Mouse (Mus musculus) lung, postnatal 4 days (tissue): Measurements from ENCODE around the gene A1bg.

ENCODE experiments used
- DNase-seq, 2 experiments: peaks; one replicate each; pipeline ENCODE4 v3.0.0; 2021

Gene A1bg

DNA sequence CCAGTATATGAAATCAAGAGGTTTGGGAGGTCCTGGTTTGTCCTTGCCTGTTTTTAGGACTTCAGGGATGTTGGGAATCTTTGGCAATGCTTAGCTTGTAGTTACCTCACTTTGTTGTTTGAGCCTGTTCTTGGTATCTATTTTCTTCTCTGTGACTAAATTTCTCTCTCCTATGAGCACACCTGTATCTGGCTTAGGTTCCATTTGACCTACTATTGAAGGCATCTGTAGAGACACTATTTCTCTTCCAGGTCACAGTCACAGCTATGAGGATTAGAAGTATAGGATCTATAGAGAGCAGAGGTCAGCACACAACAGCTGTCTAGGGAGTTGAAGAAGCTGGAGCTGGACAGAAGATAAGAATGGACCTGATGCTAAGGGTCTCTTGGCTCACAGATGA is at the start of gene A1bg:
TSS of gene A1bg (minus strand) at position 101 of the 400 bp plus-strand sequence.
- no peak for DNase-seq

DNA sequence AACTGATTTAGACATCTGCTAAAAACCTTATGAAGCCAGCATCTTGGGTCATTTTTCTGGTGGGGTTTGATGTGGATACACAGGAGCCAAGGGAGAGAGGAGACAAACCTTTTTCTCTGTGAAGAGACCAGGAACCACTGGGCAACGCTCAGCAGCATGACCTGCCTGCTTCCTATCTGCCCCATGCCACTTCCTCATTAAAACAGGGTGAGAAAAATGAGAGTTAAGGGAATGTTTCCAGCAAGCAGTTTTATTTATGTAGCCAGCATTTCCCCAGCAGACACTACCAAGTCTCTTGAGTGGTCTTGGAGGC is 45.7 kb upstream of the A1bg start:
- DNase-seq: no peak

DNA sequence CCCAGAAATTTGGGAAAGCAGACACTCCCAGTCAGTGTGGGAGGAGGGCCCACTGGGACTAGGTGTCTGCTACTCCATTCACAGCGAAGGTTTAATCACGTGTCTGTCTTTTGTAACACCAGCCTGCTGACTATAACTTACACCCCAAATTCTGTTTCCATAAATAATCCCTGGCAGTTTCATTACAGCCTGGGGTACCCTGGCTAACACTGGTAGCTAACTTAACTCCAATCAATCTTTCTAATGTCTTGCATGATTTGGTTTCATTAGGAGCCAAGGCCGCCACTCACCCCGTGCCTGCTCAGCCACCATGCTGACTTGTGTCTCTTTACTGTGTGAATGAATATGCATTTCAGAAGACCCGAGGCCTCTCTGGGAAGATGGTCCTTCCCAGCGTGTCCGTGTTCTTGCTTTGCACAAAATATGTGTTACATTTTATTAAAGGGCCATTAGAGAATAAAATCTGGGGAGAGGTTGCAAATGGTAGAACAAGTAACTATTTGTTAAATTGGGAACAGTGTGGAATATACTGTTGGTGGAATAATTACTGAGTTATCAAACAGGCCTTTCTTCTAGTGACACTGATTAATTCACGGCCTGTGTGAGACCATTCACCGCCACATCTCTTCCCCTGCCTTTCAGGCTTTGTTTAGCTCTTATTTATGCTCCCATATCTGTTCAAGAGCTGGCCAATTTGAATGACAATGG is 45.2 kb upstream of the A1bg start:
- DNase-seq: no peak

DNA sequence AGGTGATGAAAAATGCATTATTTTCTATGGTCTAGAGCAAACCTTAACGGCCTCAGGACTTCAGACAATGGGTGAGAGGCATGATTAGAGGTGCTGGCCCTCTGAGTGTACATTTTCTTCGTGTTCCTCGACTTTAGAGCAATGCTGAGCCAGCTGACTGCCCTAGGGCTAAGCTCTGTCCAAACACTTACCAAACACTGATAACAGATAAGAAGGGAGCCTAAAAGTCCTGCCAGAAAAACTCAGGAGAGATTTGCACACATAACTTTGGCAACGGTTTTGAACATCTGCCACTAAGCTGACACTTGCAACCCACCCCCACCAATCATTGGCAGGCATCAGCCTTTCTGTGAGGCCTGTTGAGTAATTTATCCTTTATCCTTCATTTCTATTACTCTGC is 2.9 kb upstream of the A1bg start:
- DNase-seq: no peak

DNA sequence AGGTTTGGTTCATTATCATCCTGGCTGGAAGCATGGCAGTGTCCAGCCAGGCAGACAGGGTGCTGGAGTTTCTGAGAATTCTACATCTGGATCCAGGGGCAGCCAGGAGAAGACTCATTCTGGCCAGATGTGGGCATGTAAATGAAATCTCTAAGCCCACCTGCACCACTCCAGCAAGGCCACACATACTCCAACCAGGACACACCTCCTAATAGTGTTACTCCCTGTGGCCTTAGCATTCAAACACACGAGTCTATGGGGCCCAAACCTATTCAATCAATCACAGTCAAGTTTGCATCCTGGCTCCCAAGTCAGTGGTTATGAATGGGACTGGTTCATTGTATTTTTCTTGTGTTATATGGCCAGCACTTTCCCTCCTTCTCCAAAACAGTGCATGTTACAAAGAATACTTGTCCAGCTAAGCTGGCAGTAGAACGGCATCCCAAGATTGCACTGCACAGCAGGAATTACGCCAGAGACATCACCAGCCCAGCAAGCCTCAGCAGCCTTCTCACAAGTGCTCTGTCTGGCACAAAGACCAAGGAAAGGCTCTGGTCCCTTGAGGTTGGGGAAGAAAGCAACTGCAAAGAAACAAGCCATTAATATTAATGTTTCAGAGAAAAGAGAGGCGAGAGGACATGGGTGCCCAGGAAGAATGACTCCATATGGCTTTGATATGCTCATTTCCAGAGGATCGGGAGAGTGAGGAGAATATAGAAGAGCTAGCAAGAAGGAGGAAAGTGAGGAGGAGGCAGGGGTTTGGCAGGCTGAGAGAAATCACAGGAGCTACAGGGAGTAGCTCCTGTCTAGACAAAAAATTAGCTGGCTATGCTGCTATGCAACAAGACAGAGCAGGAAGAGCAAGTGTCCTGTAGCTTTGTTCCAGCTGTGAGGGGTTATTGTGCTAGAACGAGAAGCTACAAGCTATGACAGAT is 18.8 kb downstream of the A1bg start:
- no peak for DNase-seq

DNA sequence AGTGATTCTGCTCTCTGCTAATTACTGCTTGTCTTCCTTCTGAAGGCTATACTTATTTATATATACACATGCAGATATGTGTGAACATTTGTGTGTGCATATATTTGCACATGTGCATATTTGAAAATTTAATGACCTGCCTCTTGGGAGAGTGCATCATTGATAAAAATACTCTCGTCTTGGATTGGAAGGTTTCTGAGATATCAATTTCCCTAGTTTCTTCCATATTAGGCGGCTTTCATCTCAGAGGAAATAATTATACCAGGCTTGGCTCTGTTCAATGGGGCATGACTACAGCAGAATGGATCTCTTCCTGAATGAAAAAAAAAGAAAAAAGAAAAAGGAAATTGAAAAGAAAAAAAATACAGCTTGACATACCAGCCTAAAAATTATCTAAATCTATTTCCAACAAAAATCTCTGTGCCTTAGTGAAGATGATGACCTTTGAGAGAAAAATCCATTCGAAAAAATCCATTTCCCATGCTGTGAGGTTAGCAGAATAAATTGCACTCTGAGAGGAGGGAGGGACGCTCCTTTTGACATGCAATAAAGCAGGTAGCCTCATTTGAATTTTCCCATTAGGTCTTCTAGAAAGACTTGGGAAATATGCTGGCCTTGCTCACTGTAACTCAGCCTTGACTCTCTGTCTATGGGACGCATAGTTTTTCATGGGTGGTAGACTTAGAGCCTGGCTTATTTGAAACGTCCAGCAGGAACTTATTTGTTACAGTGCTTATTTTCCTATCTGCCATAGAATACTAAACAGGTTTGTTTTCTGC is 24.4 kb downstream of the A1bg start:
- DNase-seq: no peak

DNA sequence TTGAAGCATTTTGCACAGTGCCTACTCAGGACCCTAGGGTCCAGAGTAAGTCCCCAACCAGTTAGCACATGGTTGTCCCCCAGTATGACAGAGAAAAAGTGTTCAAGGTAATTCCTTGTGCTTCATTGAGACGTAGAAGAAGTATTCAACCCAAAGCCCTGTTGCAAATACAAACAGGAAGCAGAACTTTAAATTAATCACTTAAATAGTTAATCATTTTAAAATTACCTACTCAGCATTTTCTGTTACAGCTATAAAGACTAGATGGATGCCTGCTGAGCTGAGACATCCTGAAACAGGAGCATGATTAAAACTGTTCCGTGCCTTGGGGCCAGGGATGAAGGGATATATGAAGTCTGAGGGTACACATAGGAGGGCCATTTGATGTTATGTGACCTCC is 26.8 kb downstream of the A1bg start:
- DNase-seq: no peak

DNA sequence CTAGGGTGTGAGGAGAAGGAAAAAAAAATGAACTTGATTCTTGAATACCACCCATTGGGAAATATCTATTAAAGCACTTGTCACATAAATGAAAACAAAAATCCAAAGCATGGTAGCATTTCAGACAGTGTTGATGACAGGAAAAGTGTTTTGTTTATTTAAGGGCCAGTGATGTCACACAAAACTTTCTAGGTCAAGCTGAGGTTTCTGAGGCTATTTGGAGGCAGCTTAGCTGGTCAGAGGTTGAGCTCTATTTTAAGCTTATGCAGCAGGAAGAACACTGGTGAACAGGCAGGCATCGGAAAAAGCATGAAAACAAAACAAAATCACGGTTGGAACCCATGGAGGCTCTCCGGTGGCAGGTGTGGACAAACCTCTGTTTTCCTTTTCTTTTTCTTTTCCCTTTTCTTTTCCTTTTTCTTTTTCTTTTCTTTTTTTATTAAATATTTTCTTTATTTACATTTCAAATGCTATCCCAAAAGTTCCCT is 29.8 kb downstream of the A1bg start:
- DNase-seq: no peak

DNA sequence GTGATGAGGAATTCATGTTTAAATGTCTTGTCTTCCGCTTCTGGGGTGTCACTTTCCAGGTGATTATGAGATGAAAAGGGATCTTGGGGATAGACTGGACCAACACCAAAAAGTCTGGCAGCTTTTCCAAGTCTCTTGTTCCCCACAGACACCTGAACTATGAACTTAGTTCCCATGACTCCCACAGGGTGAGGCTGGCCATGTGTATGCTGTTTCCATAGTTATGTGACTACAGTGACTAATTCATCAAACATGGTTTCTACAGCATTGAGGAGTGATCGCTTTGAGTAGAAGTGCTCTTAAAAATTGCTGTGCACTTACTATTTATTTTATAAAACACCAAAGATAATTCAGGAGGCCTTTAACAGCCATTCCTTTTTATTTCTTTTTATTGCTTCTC is 34.1 kb downstream of the A1bg start:
- DNase-seq: no peak

DNA sequence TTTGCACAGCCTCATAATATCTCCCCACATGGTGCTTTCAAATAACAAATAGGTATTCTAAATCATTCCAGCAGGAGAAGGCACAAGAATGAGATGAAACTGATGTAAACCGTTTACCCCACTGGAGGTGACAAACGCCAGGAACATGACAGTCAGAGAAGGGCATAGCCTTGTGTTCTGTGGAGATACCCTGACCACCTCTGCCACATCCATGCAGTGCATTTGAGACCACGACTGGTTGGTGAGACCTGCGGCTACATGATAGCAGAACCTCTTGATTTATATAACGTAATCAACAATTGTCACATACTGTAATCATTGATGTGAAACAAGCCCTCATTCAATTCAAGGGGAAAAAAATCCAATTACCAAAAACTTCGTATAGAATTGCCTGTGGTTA is 47.1 kb downstream of the A1bg start:
- DNase-seq: no peak

DNA sequence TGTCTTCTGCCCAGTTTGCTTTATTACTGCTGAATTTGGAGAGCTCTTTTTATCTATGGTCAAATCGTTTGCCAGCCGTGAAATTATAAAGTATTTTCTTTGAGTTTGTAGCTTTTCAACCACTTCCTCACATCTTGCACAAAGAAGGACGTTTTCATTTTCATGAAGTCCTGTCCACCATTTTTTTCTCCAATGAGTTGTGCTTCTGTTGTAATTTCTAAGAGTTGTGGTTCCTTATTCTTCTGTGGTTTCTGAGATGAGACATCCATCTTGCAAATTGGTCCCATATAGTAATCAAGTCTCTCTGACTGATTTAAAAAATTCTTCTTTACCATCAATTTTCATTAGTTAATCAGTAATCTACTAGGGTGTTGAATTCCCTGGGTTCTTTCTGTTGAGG is 60.4 kb downstream of the A1bg start:
- DNase-seq: no peak

DNA sequence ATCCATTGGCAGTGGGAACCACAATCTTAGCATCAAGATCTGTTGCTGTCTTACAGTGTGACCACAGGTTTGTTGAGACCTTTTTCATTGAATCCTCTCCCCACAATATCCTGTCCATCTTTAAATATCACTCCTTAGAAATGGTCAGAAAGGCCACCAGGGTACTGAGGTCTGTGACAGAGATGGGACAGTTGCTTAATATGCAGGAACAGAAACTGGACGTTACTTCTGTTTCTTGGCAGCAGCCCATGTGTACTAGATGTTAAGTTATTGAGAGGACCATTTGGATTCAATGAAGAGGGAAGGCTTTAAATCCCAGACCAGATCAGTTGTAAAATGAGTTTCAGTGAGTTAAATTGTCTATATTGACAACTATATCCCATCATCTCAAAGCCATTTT is 67.7 kb downstream of the A1bg start:
- DNase-seq: no peak

DNA sequence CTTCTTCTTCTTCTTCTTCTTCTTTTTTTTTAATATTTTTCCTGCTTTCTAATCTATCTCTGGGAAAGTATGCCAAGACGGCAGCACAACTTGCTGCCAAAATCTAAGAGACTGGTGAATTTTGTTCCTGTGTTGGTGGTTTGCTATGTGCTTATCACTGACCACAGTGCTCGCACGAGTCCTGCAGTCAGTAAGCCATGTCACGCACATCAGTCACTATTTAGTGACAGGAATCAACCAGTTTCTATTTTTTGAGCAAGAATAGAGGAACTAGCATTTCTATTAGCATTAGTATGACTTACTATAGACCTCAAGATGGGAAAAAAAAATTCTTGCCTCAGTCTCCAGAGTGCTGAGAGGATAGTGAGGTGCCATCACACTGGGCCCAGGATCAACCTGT is 68.7 kb downstream of the A1bg start:
- no peak for DNase-seq

DNA sequence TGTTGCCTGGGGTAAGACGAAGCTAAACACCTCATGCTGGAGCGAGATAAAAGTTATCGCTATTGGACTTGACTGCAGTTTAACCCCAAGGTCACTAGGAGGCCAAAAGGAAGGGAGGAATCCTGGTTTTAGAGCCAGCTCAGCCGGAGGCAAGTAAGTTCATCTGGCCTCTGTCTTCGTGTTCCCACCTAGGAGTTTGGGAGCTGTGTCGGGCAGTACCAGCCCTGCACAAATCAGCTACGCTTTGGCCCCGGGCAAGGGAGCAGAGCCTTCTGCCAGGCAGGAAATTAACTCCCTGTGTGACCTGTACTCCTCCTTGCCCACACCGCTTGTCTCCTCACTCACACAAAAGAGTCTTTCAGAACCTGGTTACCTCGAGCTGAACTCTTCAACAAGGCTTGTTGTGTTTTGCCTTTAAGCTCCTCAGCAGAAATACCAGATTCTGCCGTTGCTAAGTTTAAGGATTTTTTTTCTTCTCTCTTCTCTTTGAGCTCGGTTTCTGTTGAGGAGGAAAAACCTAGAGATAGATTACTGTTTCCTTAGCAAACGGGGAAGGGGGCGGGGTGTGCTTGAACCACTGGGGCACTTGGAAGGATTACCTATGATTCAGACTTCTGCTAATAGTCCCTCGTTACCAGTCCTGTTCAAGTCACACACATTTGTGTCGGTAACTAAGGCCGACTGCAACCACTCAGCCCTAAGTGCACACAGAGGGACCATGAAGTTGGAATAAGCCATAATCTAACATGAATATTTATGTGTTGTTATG is 69.4 kb downstream of the A1bg start, which contains the start of gene Fam84b:
TSS of gene Fam84b (minus strand) at position 548 of the 769 bp plus-strand sequence.
- DNase-seq: peak in 1 of 2 experiments; percentile 30

DNA sequence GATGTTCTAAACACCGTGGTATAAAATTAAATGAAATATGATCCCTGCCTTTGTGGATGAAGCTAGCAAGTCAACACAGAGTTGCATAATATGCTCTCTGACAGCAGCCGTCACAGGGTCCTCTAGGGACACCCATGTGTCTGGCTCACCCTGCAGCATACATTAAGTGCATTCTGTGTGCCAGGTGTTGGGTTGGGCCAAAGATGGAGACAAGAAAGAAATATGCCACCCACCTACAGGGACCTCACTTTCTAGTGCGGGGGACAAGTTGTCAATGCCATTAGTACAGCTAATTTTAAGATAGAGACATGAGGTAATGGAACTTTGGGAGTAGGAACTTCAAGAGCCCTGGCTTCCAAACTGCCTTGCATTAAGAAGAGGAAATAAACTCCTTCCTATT is 74.2 kb downstream of the A1bg start:
- DNase-seq: no peak
